Mouse (Mus musculus): ENCODE results near the gene Chst3.

The Chst3 gene

GRCm38 (mm10) chr10:60218591-60219499 is at the start of gene Chst3:
Gene Chst3 (minus strand): TSS chr10:60219260.
- in situ Hi-C loops (cut with MboI; ENCODE audit: low pct_unique_long_range_greater_than_20kb in 1 of 2, low sequenced_read_pairs in 2 of 2, unreplicated experiment in 1 of 2): no loop called here

- in situ Hi-C loops (cut with MboI; ENCODE audit: low pct_unique_long_range_greater_than_20kb in 1 of 2, low sequenced_read_pairs in 2 of 2, unreplicated experiment in 1 of 2): no loop called here
These were observed 49.7 kb upstream of the Chst3 start for GRCm38 (mm10) chr10:60268738-60269137.

- in situ Hi-C loops (cut with MboI; ENCODE audit: low pct_unique_long_range_greater_than_20kb in 1 of 2, low sequenced_read_pairs in 2 of 2, unreplicated experiment in 1 of 2): no loop called here
These were observed 47.9 kb upstream of the Chst3 start for GRCm38 (mm10) chr10:60266842-60267401.

GRCm38 (mm10) chr10:60265252-60265651 is 46.2 kb upstream of the Chst3 start:
- in situ Hi-C loops (cut with MboI; ENCODE audit: low pct_unique_long_range_greater_than_20kb in 1 of 2, low sequenced_read_pairs in 2 of 2, unreplicated experiment in 1 of 2): no loop called here

- in situ Hi-C loops (cut with MboI; ENCODE audit: low pct_unique_long_range_greater_than_20kb in 1 of 2, low sequenced_read_pairs in 2 of 2, unreplicated experiment in 1 of 2): no loop called here
These were observed 44.3 kb upstream of the Chst3 start for GRCm38 (mm10) chr10:60263351-60263750.

- in situ Hi-C loops (cut with MboI; ENCODE audit: low pct_unique_long_range_greater_than_20kb in 1 of 2, low sequenced_read_pairs in 2 of 2, unreplicated experiment in 1 of 2): no loop called here
These were observed 43.3 kb upstream of the Chst3 start for GRCm38 (mm10) chr10:60262386-60262785.

GRCm38 (mm10) chr10:60261530-60261929 is 42.5 kb upstream of the Chst3 start:
- in situ Hi-C loops (cut with MboI; ENCODE audit: low pct_unique_long_range_greater_than_20kb in 1 of 2, low sequenced_read_pairs in 2 of 2, unreplicated experiment in 1 of 2): no loop called here

GRCm38 (mm10) chr10:60260557-60261294 is 41.7 kb upstream of the Chst3 start:
- in situ Hi-C loops (cut with MboI; ENCODE audit: low pct_unique_long_range_greater_than_20kb in 1 of 2, low sequenced_read_pairs in 2 of 2, unreplicated experiment in 1 of 2): no loop called here

- in situ Hi-C loops (cut with MboI; ENCODE audit: low pct_unique_long_range_greater_than_20kb in 1 of 2, low sequenced_read_pairs in 2 of 2, unreplicated experiment in 1 of 2): no loop called here
These were observed 38.3 kb upstream of the Chst3 start for GRCm38 (mm10) chr10:60257261-60257825.

- in situ Hi-C loops (cut with MboI; ENCODE audit: low pct_unique_long_range_greater_than_20kb in 1 of 2, low sequenced_read_pairs in 2 of 2, unreplicated experiment in 1 of 2): no loop called here
These were observed 37.0 kb upstream of the Chst3 start for GRCm38 (mm10) chr10:60256088-60256487.

- in situ Hi-C loops (cut with MboI; ENCODE audit: low pct_unique_long_range_greater_than_20kb in 1 of 2, low sequenced_read_pairs in 2 of 2, unreplicated experiment in 1 of 2): no loop called here
These were observed 33.5 kb upstream of the Chst3 start for GRCm38 (mm10) chr10:60252606-60253005.

- in situ Hi-C loops (cut with MboI; ENCODE audit: low pct_unique_long_range_greater_than_20kb in 1 of 2, low sequenced_read_pairs in 2 of 2, unreplicated experiment in 1 of 2): no loop called here
These were observed 33.1 kb upstream of the Chst3 start for GRCm38 (mm10) chr10:60252187-60252586.

GRCm38 (mm10) chr10:60250426-60250965 is 31.4 kb upstream of the Chst3 start:
- in situ Hi-C loops (cut with MboI; ENCODE audit: low pct_unique_long_range_greater_than_20kb in 1 of 2, low sequenced_read_pairs in 2 of 2, unreplicated experiment in 1 of 2): no loop called here

- in situ Hi-C loops (cut with MboI; ENCODE audit: low pct_unique_long_range_greater_than_20kb in 1 of 2, low sequenced_read_pairs in 2 of 2, unreplicated experiment in 1 of 2): loop anchor here in 1 of 2 experiments (25.0 kb wide), 1 partner anchor 311 kb away; no protein-coding TSS in a partner anchor
These were observed 29.3 kb upstream of the Chst3 start for GRCm38 (mm10) chr10:60248345-60248744.

- in situ Hi-C loops (cut with MboI; ENCODE audit: low pct_unique_long_range_greater_than_20kb in 1 of 2, low sequenced_read_pairs in 2 of 2, unreplicated experiment in 1 of 2): loop anchor here in 1 of 2 experiments (25.0 kb wide), 1 partner anchor 309 kb away; no protein-coding TSS in a partner anchor
These were observed 27.5 kb upstream of the Chst3 start for GRCm38 (mm10) chr10:60246519-60246918.

- in situ Hi-C loops (cut with MboI; ENCODE audit: low pct_unique_long_range_greater_than_20kb in 1 of 2, low sequenced_read_pairs in 2 of 2, unreplicated experiment in 1 of 2): loop anchor here in 1 of 2 experiments (25.0 kb wide), 1 partner anchor 308 kb away; no protein-coding TSS in a partner anchor
These were observed 26.6 kb upstream of the Chst3 start for GRCm38 (mm10) chr10:60245635-60246034.

GRCm38 (mm10) chr10:60245041-60245440 is 26.0 kb upstream of the Chst3 start:
- in situ Hi-C loops (cut with MboI; ENCODE audit: low pct_unique_long_range_greater_than_20kb in 1 of 2, low sequenced_read_pairs in 2 of 2, unreplicated experiment in 1 of 2): loop anchor here in 1 of 2 experiments (25.0 kb wide), 1 partner anchor 308 kb away; no protein-coding TSS in a partner anchor

- in situ Hi-C loops (cut with MboI; ENCODE audit: low pct_unique_long_range_greater_than_20kb in 1 of 2, low sequenced_read_pairs in 2 of 2, unreplicated experiment in 1 of 2): loop anchor here in 1 of 2 experiments (25.0 kb wide), 1 partner anchor 307 kb away; no protein-coding TSS in a partner anchor
These were observed 24.9 kb upstream of the Chst3 start for GRCm38 (mm10) chr10:60243941-60244340.
